Mouse (Mus musculus): ENCODE measurements at regions not wholly inside any gene's neighbourhood (a gene's known extent, or its start where the extent isn't known, plus 50 kb on each side); places are given as distances from the start of the nearest gene placed in this dataset.

DNA sequence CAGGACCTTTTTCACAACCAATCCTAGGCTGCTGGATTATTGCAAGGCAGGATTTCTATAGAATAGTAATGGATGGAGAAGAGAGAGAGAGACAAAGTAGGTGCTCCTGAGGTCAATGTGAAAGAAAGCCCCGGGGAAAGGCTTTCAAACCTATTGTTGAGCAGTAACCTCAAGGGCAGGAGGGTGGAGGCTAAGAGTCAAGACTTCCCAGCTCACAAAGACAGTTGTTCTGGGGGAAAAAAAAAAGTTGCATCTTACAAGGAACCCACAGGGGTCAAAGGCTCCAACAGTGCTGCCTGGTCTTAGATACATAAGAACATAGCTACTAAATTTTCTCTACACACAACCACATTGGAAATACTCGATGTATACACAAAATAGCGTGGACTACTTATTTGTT lies 155.8 kb upstream of the Zbtb20 start:
- TF ChIP-seq CTCF (IDR thresholded peaks at IDR 0.05; ENCODE audit: low read depth) (no peak), EP300 (IDR thresholded peaks at IDR 0.05; ENCODE audit: low read depth) (no peak)

All from heart, postnatal 0 days (tissue).